Mouse (Mus musculus) cortical plate, adult 2 months (tissue): ENCODE data around the gene Epo.

Experiments
- CTCF ChIP-seq: fragments of 200-500 bp; IDR thresholded peaks from 2 replicates; pipeline ENCODE4 v1.5.1; 2011; ENCODE audit warnings: mild to moderate bottlenecking, control low read depth, low read length; ENCODE audit not compliant: insufficient read depth; ENCODE audit errors: extremely low read depth
- POLR2A ChIP-seq: fragments of 200-500 bp; IDR thresholded peaks from 2 replicates; pipeline ENCODE4 v1.6.1; 2011; ENCODE audit warnings: mild to moderate bottlenecking, low read length, control low read depth; ENCODE audit not compliant: insufficient read depth; ENCODE audit errors: extremely low read depth

DNA sequence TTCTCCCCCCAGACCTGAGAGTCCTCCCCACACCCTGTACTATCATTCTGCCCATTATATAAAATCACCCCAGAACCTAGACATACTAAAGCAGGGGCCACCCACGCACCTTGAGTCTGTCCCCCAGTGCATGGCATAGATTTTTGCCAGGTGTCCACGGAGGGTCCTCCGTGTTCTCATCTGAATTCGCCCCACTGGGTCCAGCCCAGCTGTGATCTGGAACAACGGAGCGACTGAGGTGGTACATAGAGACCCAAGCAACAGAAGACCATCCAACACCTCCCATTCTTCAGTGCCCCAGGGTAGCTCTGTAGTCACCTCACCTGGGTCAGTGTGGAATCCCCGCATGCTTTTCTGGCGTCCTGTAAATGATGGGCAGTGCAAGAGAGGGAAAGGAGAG lies 3.0 kb downstream of the Epo start:
- TF ChIP-seq CTCF: no peak
- no peak for TF ChIP-seq POLR2A
